Mouse (Mus musculus) erythroblast, embryonic 14.5 days (primary cell): ENCODE measurements around the gene Ndufv1. TPM values are rescaled to one million over a fixed set of nuclear protein-coding genes. Genes with fewer than 3 reads are reported as not detected.

Experiments used
- H3K27me3 ChIP-seq: 2 replicates; pipeline ENCODE4 v1.6.1; 2012; ENCODE audit warnings: inconsistent platforms; ENCODE audit not compliant: control insufficient read depth
- H3K36me3 ChIP-seq: 2 replicates; pipeline ENCODE4 v1.6.1; 2012; ENCODE audit warnings: mild to moderate bottlenecking, inconsistent platforms; ENCODE audit not compliant: control insufficient read depth
- H3K4me1 ChIP-seq: 2 replicates; pipeline ENCODE4 v1.6.1; 2012; ENCODE audit warnings: inconsistent platforms; ENCODE audit not compliant: control insufficient read depth
- H3K4me3 ChIP-seq: replicated peaks from 2 replicates; pipeline ENCODE3; 2012; ENCODE audit warnings: moderate library complexity, mild to moderate bottlenecking, inconsistent platforms
- H3K9me3 ChIP-seq: 2 replicates; pipeline ENCODE4 v1.6.1; 2012; ENCODE audit warnings: low read length, inconsistent platforms, mixed read lengths; ENCODE audit not compliant: control insufficient read depth
- GATA1 ChIP-seq: IDR thresholded peaks from 2 replicates; pipeline ENCODE4 v1.6.1; 2012; ENCODE audit warnings: low read length, inconsistent platforms, mixed read lengths
- TAL1 ChIP-seq: IDR thresholded peaks from 3 replicates; pipeline ENCODE4 v1.6.1; 2012; ENCODE audit warnings: low read length, inconsistent platforms, mixed read lengths
- polyA plus RNA-seq: library from polyadenylated mRNA; stranded (reverse); fragments of >175 nt; gene quantifications from 2 replicates; pipeline ENCODE4 v1.2.3, GENCODE M21; 2012

Gene Ndufv1
- polyA plus RNA-seq, 1 experiment, result 47.7 TPM

GRCm38 (mm10) chr19:4023185-4023584, 10.6 kb upstream of the Ndufv1 start:
- peaks cover 17% of the 10 kb centered on the region for H3K4me1 ChIP-seq
- TF ChIP-seq TAL1 (no peak), GATA1 (no peak)

GRCm38 (mm10) chr19:4018743-4019583, 6.4 kb upstream of the Ndufv1 start:
- H3K36me3 ChIP-seq, result no peaks in the 10 kb centered on the region
- H3K27me3 ChIP-seq, result no peaks in the 10 kb centered on the region
- no peaks in the 10 kb centered on the region for H3K9me3 ChIP-seq
- H3K4me3 ChIP-seq, result no peak overlapping the region
- peaks cover 46% of the 10 kb centered on the region for H3K4me1 ChIP-seq
- TF ChIP-seq GATA1 (no peak), TAL1 (no peak)

More at GRCm38 (mm10) chr19:4023185-4023584, 10.6 kb upstream of the Ndufv1 start:
- Histone ChIP-seq H3K4me3 (no peak overlapping the region), H3K36me3 (no peaks in the 10 kb centered on the region), H3K27me3 (peaks cover 3% of the 10 kb centered on the region; the same call in 1 of the 2 replicates), H3K9me3 (peaks cover 13% of the 10 kb centered on the region)

DNA sequence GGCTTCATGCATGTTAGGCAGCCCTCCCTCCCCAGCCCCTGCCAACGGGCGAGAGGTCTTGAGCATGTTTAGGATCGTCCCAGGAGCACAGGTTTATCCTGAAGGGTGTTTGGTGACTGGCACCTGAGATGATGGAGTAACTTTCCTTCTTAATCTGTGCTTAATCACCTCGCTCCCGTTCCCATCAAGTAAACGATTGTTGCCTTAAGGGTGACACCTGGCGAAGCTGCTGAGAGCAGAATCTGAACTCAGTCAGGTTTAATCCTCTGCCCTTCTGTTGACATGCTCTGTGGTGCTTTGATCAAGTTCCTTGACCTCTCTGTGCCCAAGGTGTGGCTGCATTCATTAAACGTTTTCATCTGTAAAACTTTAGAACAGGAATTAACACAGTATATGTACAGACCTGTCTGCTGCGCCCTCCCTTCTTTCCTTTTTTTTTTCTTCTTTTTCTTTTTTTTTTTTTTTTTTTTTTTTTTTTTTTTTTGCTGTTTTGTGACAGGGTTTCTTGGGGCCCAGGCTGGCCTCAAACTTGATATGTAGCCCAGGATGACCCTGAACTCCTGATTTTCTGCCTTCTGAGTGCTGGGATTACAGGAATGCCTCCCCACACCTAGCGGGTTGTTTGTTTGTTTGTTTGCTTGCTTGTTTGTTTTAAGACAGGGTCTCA, 5.4 kb upstream of the Ndufv1 start:
- peaks cover 55% of the 10 kb centered on the region for H3K4me1 ChIP-seq
- H3K9me3 ChIP-seq, result no peaks in the 10 kb centered on the region
- TF ChIP-seq GATA1, result no peak
- no peak overlapping the region for H3K4me3 ChIP-seq
- no peaks in the 10 kb centered on the region for H3K36me3 ChIP-seq
- H3K27me3 ChIP-seq, result no peaks in the 10 kb centered on the region

DNA sequence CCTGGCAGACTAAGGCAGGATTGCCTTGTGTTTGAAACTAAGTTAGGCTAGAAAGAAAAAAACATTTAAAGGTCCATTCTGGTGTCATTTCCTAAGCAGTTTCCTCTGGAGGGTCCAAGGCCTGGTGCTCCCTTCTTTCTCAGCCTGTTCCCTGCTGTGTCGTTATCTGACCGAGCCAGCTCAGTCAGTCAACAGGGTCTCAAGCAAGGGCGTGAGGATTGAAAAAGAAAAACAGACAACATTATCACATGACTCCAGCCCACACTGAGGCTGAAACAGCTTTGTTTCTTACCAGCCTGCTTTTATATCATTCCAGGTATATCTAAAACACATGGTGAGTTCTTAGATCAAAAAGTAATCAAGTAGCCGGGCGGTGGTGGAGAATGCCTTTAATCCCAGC, 3.0 kb upstream of the Ndufv1 start:
- H3K4me1 ChIP-seq, result peaks cover 72% of the 10 kb centered on the region
- peaks cover 7% of the 10 kb centered on the region for H3K36me3 ChIP-seq
- no peaks in the 10 kb centered on the region for H3K27me3 ChIP-seq
- no peak overlapping the region for H3K4me3 ChIP-seq
- no peak for TF ChIP-seq GATA1
- no peak for TF ChIP-seq TAL1
- no peaks in the 10 kb centered on the region for H3K9me3 ChIP-seq

- Histone ChIP-seq H3K4me1 (peaks cover 69% of the 10 kb centered on the region), H3K36me3 (peaks cover 15% of the 10 kb centered on the region), H3K4me3 (no peak overlapping the region), H3K27me3 (no peaks in the 10 kb centered on the region), H3K9me3 (no peaks in the 10 kb centered on the region)
- no peak for TF ChIP-seq GATA1
- no peak for TF ChIP-seq TAL1
These were observed 2.2 kb upstream of the Ndufv1 start for GRCm38 (mm10) chr19:4014802-4015201.

- Histone ChIP-seq H3K4me1 (peaks cover 55% of the 10 kb centered on the region), H3K4me3 (peak overlapping the region; percentile 78), H3K9me3 (no peaks in the 10 kb centered on the region), H3K36me3 (peaks cover 32% of the 10 kb centered on the region), H3K27me3 (no peaks in the 10 kb centered on the region)
- TF ChIP-seq GATA1 (no peak), TAL1 (no peak)
These were observed 460 bp upstream of the Ndufv1 start for GRCm38 (mm10) chr19:4013066-4013465.

DNA sequence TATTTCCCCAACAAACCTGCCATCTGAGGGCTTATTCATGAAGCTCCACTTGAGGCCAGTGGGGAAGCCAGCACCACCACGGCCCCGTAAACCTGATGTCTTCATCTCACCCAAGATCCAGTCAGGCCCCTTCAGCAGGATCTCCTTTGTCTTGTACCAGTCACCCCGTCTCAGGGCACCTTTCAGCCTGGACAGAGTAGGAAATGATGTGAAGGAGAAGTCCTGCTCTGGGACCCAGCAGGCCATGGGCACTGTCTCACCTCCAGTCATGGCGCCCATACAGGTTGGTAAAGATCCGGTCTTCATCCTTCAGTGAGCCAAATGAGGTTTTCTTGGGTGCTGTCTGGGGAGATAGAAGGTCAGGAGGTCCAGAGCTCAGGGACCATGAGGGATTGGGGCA, 1.5 kb downstream of the Ndufv1 start:
- no peaks in the 10 kb centered on the region for H3K27me3 ChIP-seq
- H3K9me3 ChIP-seq, result no peaks in the 10 kb centered on the region
- H3K36me3 ChIP-seq, result peaks cover 52% of the 10 kb centered on the region
- peak overlapping the region; percentile 78 for H3K4me3 ChIP-seq
- peaks cover 47% of the 10 kb centered on the region for H3K4me1 ChIP-seq
- no peak for TF ChIP-seq TAL1
- TF ChIP-seq GATA1, result no peak

DNA sequence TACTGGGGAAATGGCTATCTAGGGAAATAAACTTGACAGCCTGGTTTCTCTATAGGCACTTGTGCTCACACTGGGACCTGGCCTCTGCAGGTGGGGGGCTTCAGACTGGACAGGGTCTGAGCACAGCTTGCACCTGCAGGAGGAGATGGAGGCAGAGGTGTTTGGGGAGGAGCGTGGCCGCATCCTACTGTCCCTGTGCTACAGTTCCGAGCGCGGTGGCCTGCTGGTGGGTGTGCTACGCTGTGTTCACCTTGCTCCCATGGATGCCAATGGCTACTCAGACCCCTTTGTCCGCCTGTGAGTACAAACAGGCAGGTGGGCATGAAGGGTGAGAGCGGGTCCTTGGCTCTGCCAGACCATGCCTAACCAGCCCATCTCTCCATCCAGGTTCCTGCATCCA, 6.6 kb downstream of the Ndufv1 start:
- H3K4me1 ChIP-seq, result peaks cover 14% of the 10 kb centered on the region
- no peak for TF ChIP-seq TAL1
- no peak for TF ChIP-seq GATA1
- H3K9me3 ChIP-seq, result no peaks in the 10 kb centered on the region
- H3K36me3 ChIP-seq, result peaks cover 63% of the 10 kb centered on the region
- no peak overlapping the region for H3K4me3 ChIP-seq
- no peaks in the 10 kb centered on the region for H3K27me3 ChIP-seq

DNA sequence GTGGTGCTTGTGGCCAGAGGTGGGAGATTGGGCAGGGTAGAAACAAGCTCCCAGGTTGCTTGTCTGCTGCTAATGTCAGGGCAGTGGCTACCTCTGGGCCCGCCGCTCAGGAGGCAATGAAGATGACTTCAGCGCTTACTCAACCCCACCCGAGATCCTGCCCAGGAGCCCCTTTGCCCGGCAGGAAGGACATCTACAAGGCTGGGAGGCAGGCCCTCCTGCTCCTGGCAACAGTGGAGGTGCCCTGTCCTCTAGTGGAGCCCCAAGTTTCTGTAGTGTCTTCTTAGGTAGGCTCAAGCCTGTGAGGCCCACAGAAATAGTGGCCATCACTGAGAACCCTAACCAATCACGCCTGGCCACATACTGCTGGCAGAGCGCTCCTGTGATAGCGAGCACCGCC, 7.5 kb downstream of the Ndufv1 start:
- H3K36me3 ChIP-seq, result peaks cover 55% of the 10 kb centered on the region
- H3K4me1 ChIP-seq, result peaks cover 18% of the 10 kb centered on the region
- no peak for TF ChIP-seq GATA1
- TF ChIP-seq TAL1, result no peak
- no peaks in the 10 kb centered on the region for H3K9me3 ChIP-seq
- no peak overlapping the region for H3K4me3 ChIP-seq
- no peaks in the 10 kb centered on the region for H3K27me3 ChIP-seq
